Mouse (Mus musculus) kidney, adult 8-10 months (tissue): ENCODE results near the gene Msto1.
"Not testable (repeated sequence)": the region's sequence is repeated elsewhere in the genome, so short reads cannot be mapped to it uniquely, and the experiment has no call there.

Experiments used
- DNase-seq, 2 experiments: peaks; one replicate each; pipeline ENCODE4 v3.0.0; 2022

Msto1 gene

GRCm38 (mm10) chr3:88904803-88905202 lies 9.0 kb downstream of the Msto1 start:
- DNase-seq: no peak

DNA sequence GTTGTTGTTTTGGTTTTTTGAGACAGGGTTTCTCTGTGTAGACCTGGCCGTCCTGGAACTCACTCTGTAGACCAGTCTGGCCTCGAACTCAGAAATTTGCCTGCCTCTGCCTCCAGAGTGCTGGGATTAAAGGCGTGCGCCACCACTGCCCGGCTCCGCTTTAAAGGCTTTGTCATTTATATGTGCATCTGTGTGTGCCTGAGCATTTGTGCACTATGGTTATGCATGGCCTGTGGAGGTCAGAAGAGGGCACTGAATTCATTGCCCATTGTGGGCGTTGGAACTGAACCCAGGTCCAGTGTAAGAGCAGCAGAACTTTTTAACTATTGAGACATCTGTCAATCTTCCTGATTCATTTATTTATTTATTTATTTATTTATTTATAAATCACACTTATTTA lies 20.8 kb downstream of the Msto1 start:
- not testable (repeated sequence) for DNase-seq

GRCm38 (mm10) chr3:88882536-88882935 lies 31.3 kb downstream of the Msto1 start:
- not testable (repeated sequence) for DNase-seq

GRCm38 (mm10) chr3:88868449-88868848 lies 45.4 kb downstream of the Msto1 start:
- DNase-seq: not testable (repeated sequence)

DNA sequence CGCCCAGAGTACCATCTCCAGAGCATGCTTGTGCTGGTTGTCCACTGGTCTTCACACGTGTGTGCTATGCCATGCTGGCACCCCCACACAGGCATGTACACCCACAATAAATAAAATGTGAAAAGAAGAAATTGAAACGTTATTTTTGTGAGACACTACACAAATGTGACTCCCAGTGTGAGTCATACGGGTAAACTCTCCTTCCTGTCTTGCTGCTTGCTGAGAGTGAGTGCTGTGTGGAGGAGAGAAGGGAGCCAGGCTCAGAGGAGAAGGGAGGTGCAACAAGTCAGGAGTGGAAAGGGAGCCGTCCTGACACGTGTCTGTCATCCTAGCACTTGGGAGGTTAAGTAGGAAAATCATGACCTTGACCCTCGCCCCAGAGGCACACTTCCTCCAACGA lies 46.6 kb downstream of the Msto1 start:
- DNase-seq: not testable (repeated sequence)

- not testable (repeated sequence) for DNase-seq
These were observed 47.1 kb downstream of the Msto1 start for GRCm38 (mm10) chr3:88866735-88867134.

GRCm38 (mm10) chr3:88862129-88862528 lies 51.7 kb downstream of the Msto1 start:
- no peak for DNase-seq

GRCm38 (mm10) chr3:88855837-88856236 lies 58.0 kb downstream of the Msto1 start:
- no peak for DNase-seq
